Mouse (Mus musculus): ENCODE measurements around the gene Fam192a. TPM values are rescaled to one million over a fixed set of nuclear protein-coding genes. Genes with fewer than 3 reads are reported as not detected.
A peak's percentile ranks its signal among the peaks of the same experiment; 100 is the strongest.

Gene Fam192a
- total RNA-seq, 2 experiments from 2014 or later: 52.0 to 89.9 TPM

DNA sequence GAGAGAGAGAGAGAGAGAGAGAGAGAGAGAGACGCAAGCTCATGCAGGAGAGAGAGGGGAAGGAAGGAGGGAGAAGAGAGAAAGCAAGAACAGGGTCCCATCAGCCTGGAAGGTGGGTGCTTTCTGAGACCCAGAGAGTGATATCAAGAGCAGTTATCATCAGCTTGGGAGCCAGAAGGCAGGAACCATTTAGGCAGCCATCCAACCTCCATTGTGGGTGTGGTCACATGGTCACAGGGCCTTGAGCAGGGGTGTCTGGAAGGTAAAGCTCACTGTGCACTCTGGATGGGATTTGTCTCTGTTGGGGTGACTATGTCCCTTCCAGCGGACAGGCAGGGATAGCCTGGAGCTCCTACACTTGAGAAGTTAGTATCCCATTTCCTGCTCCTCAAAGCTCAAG, 61.8 kb downstream of the Fam192a start:
- ATAC-seq (replicated peaks; ENCODE audit: low FRiP score, low TSS enrichment, poor library complexity, severe bottlenecking): no peak

DNA sequence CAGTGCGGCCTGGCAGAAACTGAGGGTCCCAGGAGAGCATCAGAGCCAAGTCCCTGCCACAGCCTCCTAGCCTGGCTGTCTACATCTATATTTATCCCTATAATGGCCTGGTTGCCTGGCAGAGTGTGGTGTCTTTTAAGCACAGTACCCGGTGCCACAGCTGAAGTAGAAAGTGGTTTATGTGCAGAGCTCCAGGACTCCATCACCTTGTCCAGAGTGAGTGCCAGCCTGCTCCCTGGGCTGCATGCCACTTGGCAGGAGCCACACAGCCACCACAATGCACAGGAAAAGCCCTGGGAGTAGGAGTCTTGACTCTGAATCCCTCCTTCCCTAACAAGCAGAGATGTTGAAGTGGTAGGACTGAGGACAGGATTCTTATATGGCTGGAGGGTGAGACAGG, 64.3 kb downstream of the Fam192a start:
- ATAC-seq (replicated peaks; ENCODE audit: low FRiP score, low TSS enrichment, poor library complexity, severe bottlenecking): no peak

DNA sequence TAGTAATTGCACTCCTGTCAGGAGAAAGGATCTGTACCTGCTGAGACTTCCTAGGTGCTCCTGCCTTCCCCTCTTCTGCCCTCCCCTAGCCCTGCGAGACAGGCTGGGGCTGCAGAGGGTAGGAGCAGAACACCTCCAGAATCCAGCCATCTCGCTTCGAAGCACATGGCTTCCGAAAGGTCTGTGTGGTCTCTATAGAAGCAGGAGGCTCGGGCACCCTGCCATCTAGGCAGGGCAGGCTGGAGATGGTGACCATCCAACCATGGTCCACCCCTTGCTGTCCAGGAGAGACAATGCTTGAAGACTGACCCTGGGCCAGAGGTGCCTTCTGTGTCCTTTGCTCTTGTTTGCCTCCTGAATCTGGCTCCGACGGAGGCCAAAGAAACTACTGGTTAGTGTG, 66.2 kb downstream of the Fam192a start:
- ATAC-seq (replicated peaks; ENCODE audit: low FRiP score, low TSS enrichment, poor library complexity, severe bottlenecking): no peak

DNA sequence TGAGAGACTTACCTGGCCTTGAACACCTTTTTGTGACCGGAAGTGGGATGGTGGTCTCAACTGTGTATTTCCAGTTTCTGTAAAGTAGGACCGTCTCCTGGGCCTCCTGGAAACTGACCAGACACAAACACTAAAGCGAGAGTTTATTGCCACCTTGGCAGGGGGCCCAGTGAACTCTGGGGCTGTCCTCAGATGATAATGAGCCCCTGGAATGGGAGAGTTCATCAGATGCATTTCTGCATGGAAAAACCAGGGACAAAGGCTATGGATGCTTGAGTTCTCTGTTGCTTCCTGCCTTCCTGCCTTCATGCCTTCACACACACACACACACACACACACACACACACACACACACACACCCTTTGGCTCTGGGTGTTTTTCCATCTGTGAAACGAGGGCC, 67.2 kb downstream of the Fam192a start:
- ATAC-seq (replicated peaks; ENCODE audit: low FRiP score, low TSS enrichment, poor library complexity, severe bottlenecking): no peak

DNA sequence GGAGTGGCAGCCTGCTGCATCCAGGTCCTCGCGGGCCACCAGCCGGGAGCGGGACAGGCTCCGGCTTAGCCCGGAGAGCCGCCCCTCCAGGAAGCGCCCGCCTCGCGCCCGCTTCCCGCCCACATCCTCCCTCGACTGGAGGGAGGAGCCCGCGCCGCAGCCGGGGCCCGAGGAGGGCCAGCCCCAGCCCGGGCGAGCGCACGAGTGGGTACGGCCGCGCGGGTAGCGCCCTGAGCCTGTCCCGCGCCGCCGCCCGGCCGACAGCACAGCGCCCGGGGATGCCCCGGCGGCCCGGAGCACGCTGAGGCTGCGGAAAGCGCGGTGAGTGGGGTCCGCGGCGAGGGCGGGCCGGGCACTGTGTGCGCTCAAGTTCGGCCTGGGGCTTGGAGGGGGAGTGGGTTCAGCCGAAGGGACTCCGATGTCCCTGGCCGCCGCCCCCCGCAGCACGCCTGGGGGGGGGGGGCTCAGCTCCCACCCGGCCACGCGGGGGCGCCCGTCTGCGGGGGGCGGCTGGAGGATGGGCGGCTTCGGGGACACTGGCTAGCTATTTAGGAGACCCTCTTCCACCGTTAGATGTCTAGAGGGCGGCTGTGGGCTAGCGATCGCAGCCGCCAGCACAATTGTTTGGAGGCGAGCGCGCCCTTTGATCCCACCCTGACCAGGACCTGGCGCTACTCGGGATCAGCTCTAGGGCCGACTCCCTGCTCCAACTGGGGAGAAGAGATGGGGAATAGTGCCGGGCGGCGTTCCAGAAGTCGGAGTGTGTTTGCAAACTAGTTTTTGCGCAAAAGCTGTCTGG, 68.7 kb downstream of the Fam192a start, which contains the start of gene Cpne2:
Cpne2 (plus strand) TSS at position 118 of the 799 bp plus-strand sequence.
- ATAC-seq (replicated peaks; ENCODE audit: low FRiP score, low TSS enrichment, poor library complexity, severe bottlenecking): peak; percentile 41

DNA sequence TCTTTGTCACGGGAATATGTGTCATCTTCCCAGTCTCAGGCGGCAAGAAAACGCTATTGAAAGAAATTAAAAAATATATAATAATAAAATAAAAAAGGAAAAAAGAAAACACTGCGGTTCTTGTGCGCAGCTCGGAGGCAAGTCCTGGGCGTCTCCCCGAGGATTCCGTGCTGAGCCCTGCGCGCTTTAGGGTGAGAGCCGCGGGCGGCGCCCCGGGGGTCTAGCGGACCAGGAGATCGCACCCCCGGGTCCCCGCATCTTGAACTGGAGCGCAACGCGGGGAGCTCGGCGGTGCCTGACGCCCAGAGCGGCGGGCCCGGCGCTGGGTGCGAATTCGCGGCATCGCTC, 69.3 kb downstream of the Fam192a start:
- ATAC-seq (replicated peaks; ENCODE audit: low FRiP score, low TSS enrichment, poor library complexity, severe bottlenecking): no peak

DNA sequence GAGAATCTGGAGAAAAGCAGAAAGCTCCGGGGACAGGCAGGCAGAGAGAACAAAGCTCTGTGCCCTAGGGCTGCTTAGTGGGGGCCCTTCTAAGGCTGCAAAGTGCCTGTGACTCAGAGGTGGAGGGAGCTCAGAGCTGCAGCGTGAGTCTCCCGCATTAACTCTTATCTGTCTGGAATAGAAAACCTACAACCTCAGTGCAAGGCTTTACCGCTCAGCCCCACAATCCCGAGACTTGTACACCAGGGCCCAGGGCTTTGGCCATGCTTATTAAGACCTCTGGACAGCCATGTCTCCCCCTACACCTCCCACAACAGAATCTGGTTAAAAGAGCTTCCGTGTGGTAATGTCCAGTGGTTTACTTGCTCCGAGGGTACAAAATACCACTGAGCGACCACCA, 69.8 kb downstream of the Fam192a start:
- no peak for ATAC-seq (replicated peaks; ENCODE audit: low FRiP score, low TSS enrichment, poor library complexity, severe bottlenecking)

DNA sequence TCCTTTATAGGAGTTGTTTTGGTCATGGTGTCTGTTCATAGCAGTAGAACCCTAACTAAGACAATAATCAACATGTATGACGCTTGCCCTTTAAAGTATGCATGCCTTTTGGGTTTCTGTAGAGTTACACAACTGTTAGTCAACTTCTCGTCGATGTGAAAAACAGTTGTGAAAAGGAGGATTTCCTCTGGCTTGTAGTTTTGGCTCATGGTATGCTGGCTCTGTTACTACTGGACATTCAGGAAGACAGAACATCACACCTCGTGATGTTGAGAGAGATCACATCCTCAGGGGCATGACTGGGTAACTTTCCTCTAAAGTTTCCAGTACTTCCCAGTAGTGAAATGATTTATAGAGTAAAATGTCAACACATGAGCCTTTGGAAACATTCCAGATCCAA, 71.2 kb downstream of the Fam192a start:
- no peak for ATAC-seq (replicated peaks; ENCODE audit: low FRiP score, low TSS enrichment, poor library complexity, severe bottlenecking)

DNA sequence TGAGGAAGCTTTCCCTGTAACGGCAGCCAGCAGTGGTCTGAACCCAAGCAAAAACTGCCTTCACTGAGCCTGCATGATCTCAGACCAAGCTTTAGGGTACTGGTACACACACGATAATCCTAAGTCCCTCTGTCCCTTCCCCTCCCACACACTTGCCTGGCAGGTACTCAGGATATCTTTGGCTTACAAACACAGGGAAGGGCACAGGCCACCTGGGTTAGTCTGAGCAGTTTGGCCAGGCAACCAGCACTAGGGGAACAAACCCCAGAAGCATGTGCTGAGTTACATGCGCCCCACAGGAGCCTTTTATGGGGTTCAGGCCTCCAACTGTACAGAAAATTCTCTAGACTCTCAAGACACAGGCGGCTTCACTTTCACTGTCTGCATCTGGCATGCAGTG, 71.9 kb downstream of the Fam192a start:
- 0 out of 2 replicates have a peak, but pooled peaks have one; percentile 16 for ATAC-seq (replicated peaks; ENCODE audit: low FRiP score, low TSS enrichment, poor library complexity, severe bottlenecking)

DNA sequence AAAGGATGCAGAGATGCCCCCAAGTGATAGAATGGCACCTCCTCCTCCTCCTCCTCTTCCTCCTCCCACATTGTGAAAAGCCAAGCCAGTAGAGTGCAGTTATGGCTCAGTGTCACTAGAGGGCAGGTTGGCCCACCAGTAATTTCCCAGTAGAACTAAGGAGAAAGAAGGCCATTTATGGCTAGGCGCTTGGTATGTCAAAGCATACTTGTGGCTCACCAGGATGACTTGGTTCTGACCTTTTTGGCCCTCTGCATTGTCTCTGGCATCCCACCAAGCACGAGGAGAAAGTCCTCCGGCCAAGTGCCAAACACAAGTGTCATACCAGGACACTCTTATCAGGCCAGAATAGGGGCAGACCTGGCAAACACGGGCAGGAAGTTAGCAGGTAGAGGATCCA, 73.6 kb downstream of the Fam192a start:
- peak; percentile 74 for ATAC-seq (replicated peaks; ENCODE audit: low FRiP score, low TSS enrichment, poor library complexity, severe bottlenecking)

DNA sequence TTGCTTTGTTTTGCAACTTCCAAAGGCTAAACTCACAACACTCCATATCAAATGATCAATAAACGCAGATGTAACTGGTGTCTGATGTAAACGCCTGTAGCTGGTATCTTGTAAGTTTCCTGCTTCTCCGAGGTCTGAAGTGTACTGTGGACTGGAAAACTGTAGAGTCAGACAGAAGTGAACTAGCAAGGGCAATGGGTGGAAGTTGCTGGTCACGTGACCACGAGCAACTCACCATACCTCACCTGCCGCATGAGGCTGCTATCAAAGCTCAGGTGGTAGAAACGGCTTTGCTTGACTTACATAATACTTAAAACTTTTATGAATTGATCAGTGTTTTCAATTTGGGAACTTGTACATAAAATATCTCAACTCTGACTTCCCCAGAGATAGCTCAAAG, 74.6 kb downstream of the Fam192a start:
- ATAC-seq (replicated peaks; ENCODE audit: low FRiP score, low TSS enrichment, poor library complexity, severe bottlenecking): no peak

DNA sequence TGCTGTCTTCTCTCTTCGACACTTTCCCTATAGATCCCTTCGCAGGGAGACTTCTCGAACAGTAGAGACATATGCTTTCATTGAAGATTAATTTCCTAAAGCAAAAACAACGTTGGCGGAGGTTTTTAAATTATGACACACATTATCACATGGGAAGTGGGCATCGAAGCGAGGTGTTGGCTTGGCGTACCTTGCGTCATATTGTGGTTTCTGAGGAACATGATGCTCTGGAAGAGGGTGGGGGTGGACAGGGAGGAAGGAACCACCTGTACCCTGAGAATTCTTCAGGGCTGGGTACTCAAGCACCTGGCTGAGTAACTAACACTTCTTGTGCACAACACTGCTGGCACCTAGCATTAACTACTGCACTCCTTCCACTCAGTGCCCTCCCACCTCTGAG, 77.2 kb downstream of the Fam192a start:
- no peak for ATAC-seq (replicated peaks; ENCODE audit: low FRiP score, low TSS enrichment, poor library complexity, severe bottlenecking)

Other genes starting within 250 kb of the Fam192a start
- gene Herpud1, start 215.6 kb downstream of the Fam192a start, total RNA-seq (2014; fragmentation: Nextera tagmentation): 31.8 and 41.0 TPM in 2 replicates
- gene Herpud1, start 215.6 kb downstream of the Fam192a start, total RNA-seq (2017): 43.7 and 50.8 TPM in 2 replicates
- 39.9 and 47.6 TPM in 2 replicates for gene Nlrc5, start 167.6 kb downstream of the Fam192a start, total RNA-seq (2014; fragmentation: Nextera tagmentation)
- 25.4 and 30.9 TPM in 2 replicates for gene Nlrc5, start 167.6 kb downstream of the Fam192a start, total RNA-seq (2017)
- gene Cpne2, start 69.0 kb downstream of the Fam192a start, total RNA-seq (2014; fragmentation: Nextera tagmentation): 111 and 116 TPM in 2 replicates
- 78.7 and 81.7 TPM in 2 replicates for gene Cpne2, start 69.0 kb downstream of the Fam192a start, total RNA-seq (2017)
- gene Rspry1, start 60 bp downstream of the Fam192a start, total RNA-seq (2014; fragmentation: Nextera tagmentation): 32.6 and 43.4 TPM in 2 replicates
- 43.9 and 51.2 TPM in 2 replicates for gene Rspry1, start 60 bp downstream of the Fam192a start, total RNA-seq (2017)
- gene Arl2bp, start 64.6 kb upstream of the Fam192a start, total RNA-seq (2014; fragmentation: Nextera tagmentation): 51.1 and 64.0 TPM in 2 replicates
- gene Arl2bp, start 64.6 kb upstream of the Fam192a start, total RNA-seq (2017): 124 and 152 TPM in 2 replicates
- gene Pllp, start 94.3 kb upstream of the Fam192a start, total RNA-seq (2014; fragmentation: Nextera tagmentation): not detected in 2 replicates
- not detected in 2 replicates for gene Pllp, start 94.3 kb upstream of the Fam192a start, total RNA-seq (2017)
- not detected in 2 replicates for gene Ccl22, start 143.6 kb upstream of the Fam192a start, total RNA-seq (2014; fragmentation: Nextera tagmentation)
- not detected in 2 replicates for gene Ccl22, start 143.6 kb upstream of the Fam192a start, total RNA-seq (2017)
- 0.35 TPM in 1 of 2 replicates, not detected in the other for gene Cx3cl1, start 170.0 kb upstream of the Fam192a start, total RNA-seq (2014; fragmentation: Nextera tagmentation)
- not detected in 2 replicates for gene Cx3cl1, start 170.0 kb upstream of the Fam192a start, total RNA-seq (2017)
- 1.6 and 2.0 TPM in 2 replicates for gene Ccl17, start 208.5 kb upstream of the Fam192a start, total RNA-seq (2014; fragmentation: Nextera tagmentation)
- gene Ccl17, start 208.5 kb upstream of the Fam192a start, total RNA-seq (2017): 5.6 and 6.0 TPM in 2 replicates
- gene Coq9, start 236.3 kb upstream of the Fam192a start, total RNA-seq (2014; fragmentation: Nextera tagmentation): 64.1 and 92.7 TPM in 2 replicates
- gene Coq9, start 236.3 kb upstream of the Fam192a start, total RNA-seq (2017): 46.0 and 49.4 TPM in 2 replicates
- gene Ciapin1, start 236.4 kb upstream of the Fam192a start, total RNA-seq (2014; fragmentation: Nextera tagmentation): 52.3 and 71.1 TPM in 2 replicates
- gene Ciapin1, start 236.4 kb upstream of the Fam192a start, total RNA-seq (2017): 31.6 and 38.2 TPM in 2 replicates

Data from megakaryocyte-erythroid progenitor cell, adult 5-6 weeks (primary cell).